Mouse (Mus musculus) G1E (cell line): ENCODE data around the gene Pccb. TPM values are rescaled to one million over a fixed set of nuclear protein-coding genes. Genes with fewer than 3 reads are reported as not detected.

ENCODE experiments used
- ATAC-seq: 2 replicates; pipeline ENCODE4 v1.8.0; 2016; ENCODE audit warnings: mild to moderate bottlenecking; ENCODE audit not compliant: insufficient number of reproducible peaks, poor library complexity, low FRiP score, severe bottlenecking; ENCODE audit errors: extremely low read depth
- DNase-seq: peaks from one replicate; pipeline ENCODE4 v3.0.0; 2012; ENCODE audit warnings: low spot score
- H3K27me3 ChIP-seq: 2 replicates; pipeline ENCODE4 v1.6.1; 2012; ENCODE audit warnings: mild to moderate bottlenecking, low read length, inconsistent platforms; ENCODE audit not compliant: insufficient read depth
- H3K36me3 ChIP-seq: replicated peaks from 2 replicates; pipeline ENCODE3; 2012; ENCODE audit warnings: mild to moderate bottlenecking, inconsistent platforms
- H3K4me1 ChIP-seq: 2 replicates; pipeline ENCODE4 v1.6.1; 2012; ENCODE audit warnings: low read depth, low read length, inconsistent platforms, mixed read lengths; ENCODE audit not compliant: insufficient read depth
- H3K4me3 ChIP-seq: 2 replicates; pipeline ENCODE4 v1.5.1; 2012; ENCODE audit warnings: low read depth, mild to moderate bottlenecking, inconsistent platforms, low read length, moderate library complexity, mixed read lengths
- H3K9me3 ChIP-seq: replicated peaks from 2 replicates; pipeline ENCODE4 v1.6.1; 2012; ENCODE audit warnings: inconsistent platforms
- CTCF ChIP-seq: IDR thresholded peaks from 2 replicates; pipeline ENCODE4 v1.5.1; 2012; ENCODE audit warnings: low read depth, low read length, inconsistent platforms, mixed read lengths
- GATA1 ChIP-seq: IDR thresholded peaks from 2 replicates; pipeline ENCODE4 v1.6.1; 2012; ENCODE audit warnings: borderline replicate concordance, low read length, inconsistent platforms, mixed read lengths
- GATA2 ChIP-seq: IDR thresholded peaks from 2 replicates; pipeline ENCODE4 v1.6.1; 2012; ENCODE audit warnings: low read depth, low read length, inconsistent platforms, borderline replicate concordance
- POLR2AphosphoS5 ChIP-seq: IDR thresholded peaks from 2 replicates; pipeline ENCODE4 v1.6.1; 2012; ENCODE audit warnings: low read depth, low read length, inconsistent platforms; ENCODE audit not compliant: insufficient replicate concordance
- TAL1 ChIP-seq: conservative IDR thresholded peaks from 2 replicates; pipeline ENCODE4 v1.6.1; 2012; ENCODE audit warnings: low read depth, low read length, inconsistent platforms, mixed read lengths
- polyA plus RNA-seq: library from polyadenylated mRNA; stranded (reverse); fragments of >175 nt; gene quantifications from 2 replicates; pipeline ENCODE4 v1.2.3, GENCODE M21; 2012
- total RNA-seq, 2 experiments: library from RNA; stranded (forward) in 1 of 2; stranded (reverse) in 1 of 2; fragments of 200-1000 nt in 1 of 2; fragments of >200 nt in 1 of 2; fragmentation: Nextera tagmentation in 1 of 2; gene quantifications; 2 replicates each; pipeline ENCODE4 v1.2.3; 2014 to 2017

The Pccb gene
- total and polyA plus RNA-seq, 3 experiments, result 11.2 to 51.1 (median 14.0) TPM

GRCm38 (mm10) chr9:101069781-101070180, 35.1 kb upstream of the Pccb start:
- 0 out of 2 replicates have a peak, but pooled peaks have one; percentile 5 for TF ChIP-seq CTCF
- no peak for TF ChIP-seq TAL1
- no peak overlapping the region for H3K4me3 ChIP-seq
- H3K36me3 ChIP-seq, result peaks cover under 1% of the 10 kb centered on the region
- DNase-seq, result no peak
- H3K4me1 ChIP-seq, result peaks cover 10% of the 10 kb centered on the region
- H3K9me3 ChIP-seq, result 0 out of 2 replicates have a peak, but pooled peaks cover 5% of the 10 kb centered on the region
- no peak for ATAC-seq
- H3K27me3 ChIP-seq, result no peaks in the 10 kb centered on the region

- H3K36me3 ChIP-seq, result no peaks in the 10 kb centered on the region
- 0 out of 2 replicates have a peak, but pooled peaks cover 4% of the 10 kb centered on the region for H3K9me3 ChIP-seq
- peaks cover 5% of the 10 kb centered on the region; the same call in 1 of the 2 replicates for H3K27me3 ChIP-seq
- no peaks in the 10 kb centered on the region for H3K4me1 ChIP-seq
- H3K4me3 ChIP-seq, result no peak overlapping the region
- DNase-seq, result no peak
- TF ChIP-seq GATA2 (no peak), TAL1 (no peak), GATA1 (no peak), POLR2AphosphoS5 (no peak), CTCF (no peak)
- ATAC-seq, result no peak
These were observed 30.4 kb upstream of the Pccb start for GRCm38 (mm10) chr9:101065076-101065602.

GRCm38 (mm10) chr9:101062253-101062780, 27.6 kb upstream of the Pccb start:
- DNase-seq (no peak), ATAC-seq (no peak)
- H3K4me1 ChIP-seq, result no peaks in the 10 kb centered on the region
- peaks cover 2% of the 10 kb centered on the region; the same call in 1 of the 2 replicates for H3K9me3 ChIP-seq
- no peaks in the 10 kb centered on the region for H3K36me3 ChIP-seq
- TF ChIP-seq GATA2 (no peak), TAL1 (no peak), GATA1 (no peak), POLR2AphosphoS5 (no peak), CTCF (no peak)
- H3K27me3 ChIP-seq, result peaks cover 9% of the 10 kb centered on the region; the same call in 1 of the 2 replicates
- no peak overlapping the region for H3K4me3 ChIP-seq

- peaks cover 9% of the 10 kb centered on the region; the same call in 1 of the 2 replicates for H3K27me3 ChIP-seq
- TF ChIP-seq TAL1, result no peak
- no peak for TF ChIP-seq GATA2
- no peak for TF ChIP-seq POLR2AphosphoS5
- TF ChIP-seq GATA1, result no peak
- TF ChIP-seq CTCF, result no peak
- H3K9me3 ChIP-seq, result peaks cover 2% of the 10 kb centered on the region; the same call in 1 of the 2 replicates
- no peak overlapping the region for H3K4me3 ChIP-seq
- no peak for ATAC-seq
- H3K36me3 ChIP-seq, result no peaks in the 10 kb centered on the region
- H3K4me1 ChIP-seq, result no peaks in the 10 kb centered on the region
- DNase-seq, result no peak
These were observed 26.3 kb upstream of the Pccb start for GRCm38 (mm10) chr9:101061035-101061434.

GRCm38 (mm10) chr9:101057156-101057555, 22.5 kb upstream of the Pccb start:
- TF ChIP-seq CTCF (no peak), GATA1 (no peak), TAL1 (no peak), POLR2AphosphoS5 (no peak), GATA2 (no peak)
- Histone ChIP-seq H3K9me3 (peaks cover 2% of the 10 kb centered on the region; the same call in 1 of the 2 replicates), H3K27me3 (peaks cover 11% of the 10 kb centered on the region; the same call in 1 of the 2 replicates), H3K36me3 (no peaks in the 10 kb centered on the region), H3K4me1 (no peaks in the 10 kb centered on the region), H3K4me3 (no peak overlapping the region)
- DNase-seq (no peak), ATAC-seq (no peak)

- Histone ChIP-seq H3K27me3 (peaks cover 2% of the 10 kb centered on the region; the same call in 1 of the 2 replicates), H3K4me1 (no peaks in the 10 kb centered on the region), H3K36me3 (no peaks in the 10 kb centered on the region), H3K4me3 (no peak overlapping the region), H3K9me3 (no peaks in the 10 kb centered on the region)
- TF ChIP-seq GATA1 (no peak), POLR2AphosphoS5 (no peak), TAL1 (no peak), CTCF (no peak), GATA2 (no peak)
- DNase-seq (no peak), ATAC-seq (no peak)
These were observed 18.6 kb upstream of the Pccb start for GRCm38 (mm10) chr9:101053279-101053678.
